Mouse (Mus musculus) spleen, embryonic (tissue): ENCODE measurements at regions not wholly inside any gene's neighbourhood (a gene's known extent, or its start where the extent isn't known, plus 50 kb on each side); places are given as distances from the start of the nearest gene placed in this dataset.

ENCODE experiments used
- CTCF ChIA-PET: fragments of 350-600 bp; sonication (Branson Sonifier 250); formaldehyde crosslinking; loops from one replicate; lab custom pipeline; 2022; lab: Charles Lee

GRCm38 (mm10) chr6:39283761-39284415, 77.3 kb upstream of the Kdm7a start:
- CTCF ChIA-PET: no interaction called here

GRCm38 (mm10) chr6:39278317-39278716, 71.7 kb upstream of the Kdm7a start:
- CTCF ChIA-PET: interaction anchor here (0.7 kb wide), 1 partner anchor 226 kb away, joined by 5 read pairs; no protein-coding TSS in a partner anchor

- CTCF ChIA-PET: interaction anchor here (0.6 to 0.7 kb wide), 2 partner anchors 74 to 75 kb away, joined by 3 read pairs; no protein-coding TSS in a partner anchor
Observed at GRCm38 (mm10) chr6:39274774-39275502, 68.3 kb upstream of the Kdm7a start.

DNA sequence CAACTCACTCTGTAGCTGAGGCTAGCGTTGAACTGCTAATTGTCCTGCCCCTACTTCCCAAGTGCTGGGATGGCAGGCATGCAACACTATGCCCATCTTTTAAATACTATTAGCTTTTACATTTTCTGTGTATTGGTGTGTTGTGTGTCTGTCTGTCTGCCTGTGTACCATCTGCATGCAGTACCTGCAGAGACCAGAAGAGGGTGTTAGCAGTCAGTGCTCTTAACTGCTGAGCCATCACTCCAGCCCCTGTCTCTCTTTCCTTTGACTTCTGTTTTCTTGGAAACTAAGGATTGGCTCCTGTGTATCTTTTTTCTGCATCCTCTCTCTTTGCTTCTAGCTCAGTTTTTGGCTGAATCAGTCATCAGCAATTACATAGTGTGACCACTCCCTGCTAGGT, 66.8 kb upstream of the Kdm7a start:
- CTCF ChIA-PET: interaction anchor here (0.5 kb wide), 1 partner anchor 123 kb away, joined by 6 read pairs; no protein-coding TSS in a partner anchor

GRCm38 (mm10) chr6:39270457-39270856, 63.9 kb upstream of the Kdm7a start:
- CTCF ChIA-PET: no interaction called here

DNA sequence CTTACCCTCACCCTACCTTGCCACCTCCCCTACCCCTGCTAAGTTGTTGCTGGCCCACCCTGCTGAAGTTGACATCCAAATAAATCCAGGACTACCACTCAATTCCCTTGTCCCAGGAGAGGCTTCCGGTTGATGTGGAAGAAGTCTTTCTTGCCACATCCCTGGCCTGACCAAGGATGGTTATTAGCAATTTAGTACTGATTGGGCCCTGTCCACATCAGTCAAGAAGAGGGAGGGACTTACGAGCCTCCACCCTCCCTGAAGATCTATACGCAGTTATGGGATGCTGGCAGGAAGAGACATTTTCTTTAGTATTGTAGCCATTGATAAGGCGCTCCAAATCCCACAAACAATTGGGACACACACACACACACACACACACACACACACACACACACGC, 63.1 kb upstream of the Kdm7a start:
- CTCF ChIA-PET: no interaction called here

DNA sequence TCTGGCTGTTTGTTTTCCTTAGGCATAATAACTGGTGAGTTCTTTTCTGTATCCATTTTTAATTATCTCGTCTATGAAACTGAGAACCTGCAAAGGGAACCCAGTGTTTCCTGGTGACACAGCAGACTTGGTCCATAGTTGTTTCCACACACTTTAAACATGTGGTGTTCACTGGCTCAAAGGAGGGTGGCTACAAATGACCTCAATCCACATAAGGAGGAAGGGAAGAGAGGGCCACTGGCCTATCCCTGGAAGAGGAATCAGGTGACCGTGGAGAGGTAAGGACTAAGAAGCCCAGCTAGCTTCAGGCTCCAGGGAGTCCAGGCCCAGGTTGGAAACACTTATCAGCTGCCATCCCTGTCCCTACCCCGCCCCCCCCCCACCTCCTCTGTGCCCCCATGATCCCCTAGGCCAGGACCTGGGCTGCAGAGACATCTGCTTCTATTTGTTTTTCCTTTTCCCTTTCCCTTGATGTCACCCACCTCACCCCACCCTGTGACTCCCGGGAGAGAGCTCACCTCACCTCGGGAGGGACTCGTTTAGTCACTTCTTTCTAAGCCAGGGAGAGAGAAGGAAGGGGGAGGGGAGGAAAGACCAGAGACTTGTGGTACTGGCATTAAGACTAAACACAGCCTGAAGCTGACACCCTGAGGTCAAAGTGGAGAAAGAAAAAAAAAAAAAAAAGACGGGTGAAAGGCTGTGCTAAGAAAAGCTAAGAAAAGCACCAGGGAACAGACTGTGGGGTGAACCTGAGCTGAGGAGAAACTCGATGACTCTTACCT, 62.2 kb upstream of the Kdm7a start:
- CTCF ChIA-PET: no interaction called here

GRCm38 (mm10) chr6:39264722-39265121, 58.1 kb upstream of the Kdm7a start:
- CTCF ChIA-PET: interaction anchor here (0.5 kb wide), 1 partner anchor 76 kb away, joined by 3 read pairs; no protein-coding TSS in a partner anchor

GRCm38 (mm10) chr6:39263615-39264014, 57.0 kb upstream of the Kdm7a start:
- CTCF ChIA-PET: no interaction called here

DNA sequence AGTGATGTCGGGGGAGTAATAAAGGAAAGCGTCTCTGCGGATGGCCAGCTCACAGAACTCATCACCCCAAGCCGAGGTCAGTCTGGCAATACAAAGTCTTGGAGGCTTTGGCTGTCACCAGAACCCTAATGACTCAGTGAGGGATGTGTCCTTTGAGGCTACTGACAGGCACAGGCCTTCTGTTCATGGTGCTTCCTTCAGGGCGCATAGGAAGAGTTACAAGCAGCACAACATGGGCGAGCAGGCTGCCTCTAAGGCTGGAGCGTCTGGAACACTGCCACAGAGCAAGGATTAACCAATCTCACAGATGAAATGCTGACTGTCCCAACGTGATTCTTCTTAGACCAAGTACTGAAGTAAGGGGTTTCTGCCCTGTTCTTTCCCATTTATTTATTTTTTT, 55.4 kb upstream of the Kdm7a start:
- CTCF ChIA-PET: no interaction called here

DNA sequence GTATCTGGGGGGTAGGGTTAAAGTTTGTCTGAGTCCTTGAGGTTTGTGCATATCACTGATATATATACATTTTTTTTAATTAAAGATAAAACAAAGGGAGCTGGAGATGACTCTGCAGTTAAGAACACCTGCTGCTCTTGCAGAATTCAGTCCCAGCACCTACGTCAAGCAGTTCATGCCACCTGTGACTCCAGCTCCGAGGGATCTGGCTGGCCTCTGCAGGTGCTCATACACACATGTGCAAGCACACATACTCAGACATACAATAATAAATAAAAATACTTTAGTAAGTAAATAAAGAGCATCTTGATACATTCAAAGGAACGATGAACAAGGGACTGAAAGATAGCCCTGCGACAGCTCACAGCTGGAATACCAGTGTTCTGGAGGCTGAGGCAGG, 53.9 kb upstream of the Kdm7a start:
- CTCF ChIA-PET: no interaction called here

DNA sequence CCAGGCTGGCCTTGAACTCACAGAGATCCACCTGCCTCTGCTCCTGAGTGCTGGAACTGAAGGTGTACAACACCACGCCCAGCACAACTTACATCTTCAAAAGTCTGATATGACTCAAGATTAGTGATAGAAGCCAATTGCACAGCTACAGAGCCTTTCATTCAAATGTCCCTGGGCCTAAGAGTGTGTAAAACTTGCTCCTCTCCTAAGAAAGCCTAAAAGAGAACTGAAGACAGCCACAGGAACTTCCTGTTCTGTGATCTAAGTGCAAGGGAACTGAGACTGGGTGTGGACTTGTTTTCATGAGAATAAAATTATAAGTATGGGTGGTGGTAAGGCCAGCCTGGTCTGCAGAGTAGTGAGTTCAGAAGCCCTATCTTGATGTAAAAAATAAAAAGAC, 52.5 kb upstream of the Kdm7a start:
- CTCF ChIA-PET: no interaction called here

GRCm38 (mm10) chr6:39258656-39259055, 52.1 kb upstream of the Kdm7a start:
- CTCF ChIA-PET: interaction anchor here (1.2 kb wide), 1 partner anchor 12 kb away, joined by 4 read pairs; no protein-coding TSS in a partner anchor

DNA sequence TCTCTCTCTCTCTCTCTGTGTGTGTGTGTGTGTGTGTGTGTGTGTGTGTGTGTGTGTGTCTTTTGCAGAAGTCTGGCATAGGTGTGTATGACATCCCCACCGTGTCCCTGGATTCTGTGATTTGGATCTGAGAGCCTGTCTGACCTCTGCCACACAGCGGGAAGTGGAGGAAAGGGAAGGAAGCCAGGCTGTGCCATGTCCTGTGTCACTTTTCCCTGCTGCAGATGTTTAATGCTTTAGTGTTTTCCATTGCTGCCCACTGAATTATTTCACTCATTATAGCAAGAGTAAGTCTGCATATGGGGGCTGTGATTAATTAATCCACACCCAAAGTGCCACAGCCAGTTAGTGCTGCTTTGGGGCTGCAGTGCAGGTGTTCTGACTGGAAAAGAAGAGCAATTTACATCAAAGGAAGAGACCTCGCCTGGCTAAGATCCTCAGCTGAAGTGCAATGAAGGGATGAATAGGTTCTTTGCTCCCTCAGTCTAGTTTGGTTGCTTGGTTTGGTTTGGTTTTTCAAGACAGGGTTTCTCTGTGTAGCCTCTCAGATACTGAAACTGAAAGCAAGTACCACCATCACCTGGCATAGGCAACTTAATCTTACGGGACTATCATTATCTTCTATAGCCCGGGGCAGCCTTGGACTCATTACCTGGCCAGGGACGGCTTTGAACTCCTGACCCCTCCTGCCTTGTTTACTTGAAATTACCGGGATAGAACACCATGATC, 51.2 kb upstream of the Kdm7a start:
- CTCF ChIA-PET: interaction anchor here (0.6 to 1.2 kb wide), 4 partner anchors 9 to 87 kb away, joined by 3 to 4 read pairs (median 4); no protein-coding TSS in a partner anchor

- CTCF ChIA-PET: interaction anchor here (0.6 to 1.2 kb wide), 3 partner anchors 8 to 88 kb away, joined by 3 to 4 read pairs (median 3); no protein-coding TSS in a partner anchor
Observed at GRCm38 (mm10) chr6:39257111-39257571, 50.6 kb upstream of the Kdm7a start.

- CTCF ChIA-PET: interaction anchor here (0.6 to 1.2 kb wide), 3 partner anchors 8 to 88 kb away, joined by 3 to 4 read pairs (median 3); no protein-coding TSS in a partner anchor
Observed at GRCm38 (mm10) chr6:39256304-39257103, 49.9 kb upstream of the Kdm7a start.
